Mouse (Mus musculus): ENCODE results near the gene Gm10300. TPM values are rescaled to one million over a fixed set of nuclear protein-coding genes. Genes with fewer than 3 reads are reported as not detected.

Gene Gm10300
- total RNA-seq, 2 experiments from 2014 or later: not detected

GRCm38 (mm10) chr4:132079555-132080275 is 5.2 kb downstream of the Gm10300 start:
- DNase-seq: peak; percentile 44 to 68

DNA sequence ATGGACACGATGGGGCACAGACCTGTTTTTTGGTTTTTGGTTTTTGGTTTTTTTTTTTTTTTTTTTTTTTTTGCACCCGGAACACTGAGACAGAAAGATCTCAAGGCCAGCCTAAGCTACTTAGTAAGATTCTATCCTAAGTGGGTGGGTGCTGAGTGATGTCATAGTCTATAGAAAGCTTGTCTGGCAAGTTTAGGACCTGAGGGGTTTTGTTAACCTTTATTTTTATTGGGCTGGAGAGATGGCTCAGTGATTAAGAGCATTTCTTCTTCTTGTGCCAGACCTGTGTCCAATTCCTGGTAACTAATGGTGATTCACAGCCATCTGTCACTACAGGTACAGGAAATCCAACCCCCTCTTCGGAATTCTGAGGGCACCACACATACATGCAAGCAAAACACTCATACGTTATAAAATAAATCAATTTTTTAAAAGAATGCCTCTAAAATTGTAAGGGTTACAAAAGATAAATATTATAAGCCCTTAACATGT is 6.0 kb downstream of the Gm10300 start:
- no peak for DNase-seq

GRCm38 (mm10) chr4:132085114-132085513 is 10.6 kb downstream of the Gm10300 start:
- no peak for DNase-seq

GRCm38 (mm10) chr4:132088921-132089320 is 14.4 kb downstream of the Gm10300 start:
- peak; percentile 28 to 54 for DNase-seq

- DNase-seq: no peak
These were observed 18.6 kb downstream of the Gm10300 start for GRCm38 (mm10) chr4:132093136-132093535.

GRCm38 (mm10) chr4:132093928-132094327 is 19.4 kb downstream of the Gm10300 start:
- DNase-seq: no peak

DNA sequence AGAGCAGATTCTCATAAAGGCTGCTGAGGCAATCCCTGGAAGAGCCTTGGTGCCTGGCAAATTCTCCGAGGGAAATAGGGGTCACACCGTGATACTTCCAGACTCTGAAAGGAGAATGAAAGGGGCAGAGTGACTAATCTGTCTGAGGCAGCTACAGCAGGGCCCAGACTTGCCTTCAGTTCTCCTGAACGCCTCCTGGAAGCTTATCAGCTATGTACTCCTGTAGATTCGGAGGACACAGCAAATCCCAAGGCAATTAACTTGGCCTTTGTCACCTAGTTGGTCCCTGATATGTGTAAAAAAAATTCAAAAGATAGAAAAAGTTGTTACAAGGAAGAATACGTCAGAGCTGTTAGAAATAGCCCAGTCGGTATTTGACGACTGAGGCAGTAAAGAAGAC is 20.5 kb downstream of the Gm10300 start:
- no peak for DNase-seq

GRCm38 (mm10) chr4:132099548-132099947 is 25.1 kb downstream of the Gm10300 start:
- DNase-seq: peak in 1 of 2 experiments; percentile 24

DNA sequence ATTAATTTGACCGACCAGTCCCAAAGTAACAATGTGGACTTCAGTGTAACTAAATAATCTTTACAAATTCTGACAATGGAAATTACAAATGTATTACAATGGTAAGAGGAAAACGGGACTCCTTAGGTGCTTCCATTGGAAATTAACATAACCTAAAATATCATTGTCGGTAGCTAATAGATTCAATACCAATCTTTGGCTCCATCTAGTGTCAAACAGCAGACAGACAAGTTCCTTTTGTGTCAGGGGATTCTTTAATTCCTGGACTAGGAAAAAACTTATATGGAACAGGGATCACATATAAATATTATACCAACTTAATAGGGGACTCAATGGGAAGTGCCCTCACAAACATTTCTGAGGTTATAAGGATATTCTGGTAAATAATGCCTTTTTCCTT is 26.7 kb downstream of the Gm10300 start:
- no peak for DNase-seq

DNA sequence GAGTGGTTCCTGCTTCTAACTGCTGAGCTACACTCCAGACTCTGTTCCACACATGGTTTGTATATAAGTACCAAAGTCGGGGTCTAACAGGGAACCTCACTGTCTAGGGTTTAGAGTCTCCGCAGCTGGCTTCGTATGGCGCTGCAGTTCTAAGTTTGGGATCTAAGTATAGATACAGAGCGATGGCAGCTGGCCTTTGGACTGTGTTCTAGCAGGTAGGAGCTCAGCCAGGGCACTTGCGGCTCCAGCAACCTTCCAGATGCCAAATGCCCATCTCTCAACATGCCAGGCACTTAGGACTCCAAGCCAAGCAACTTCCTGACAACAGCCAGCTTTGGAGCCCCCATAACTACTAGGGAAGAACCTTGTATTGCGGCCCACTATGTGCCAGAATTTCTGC is 33.7 kb downstream of the Gm10300 start:
- no peak for DNase-seq

- DNase-seq: no peak
These were observed 36.7 kb downstream of the Gm10300 start for GRCm38 (mm10) chr4:132111227-132111626.

- no peak for DNase-seq
These were observed 39.1 kb downstream of the Gm10300 start for GRCm38 (mm10) chr4:132113411-132114095.

- DNase-seq: no peak
These were observed 41.8 kb downstream of the Gm10300 start for GRCm38 (mm10) chr4:132116315-132116714.

DNA sequence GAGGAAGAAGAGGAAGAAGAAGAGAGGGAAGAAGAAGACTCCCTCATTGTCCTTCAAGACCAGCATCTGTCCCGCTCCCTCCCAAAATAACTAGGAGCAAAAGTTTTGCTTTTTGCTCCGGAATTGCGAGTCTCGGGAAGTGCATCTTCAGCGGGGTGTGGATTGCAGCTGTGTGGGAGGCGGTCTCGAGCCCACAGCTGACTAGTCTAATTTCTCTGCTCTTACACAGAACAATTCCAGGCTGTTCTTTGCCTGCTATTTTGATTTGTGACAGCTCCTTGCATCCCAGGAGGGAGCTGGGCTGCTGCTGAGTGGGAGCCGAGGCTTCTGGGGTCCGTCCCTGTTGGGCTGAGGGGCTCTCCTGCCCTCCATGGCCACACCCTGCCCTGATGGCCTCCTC is 45.1 kb downstream of the Gm10300 start:
- no peak for DNase-seq

DNA sequence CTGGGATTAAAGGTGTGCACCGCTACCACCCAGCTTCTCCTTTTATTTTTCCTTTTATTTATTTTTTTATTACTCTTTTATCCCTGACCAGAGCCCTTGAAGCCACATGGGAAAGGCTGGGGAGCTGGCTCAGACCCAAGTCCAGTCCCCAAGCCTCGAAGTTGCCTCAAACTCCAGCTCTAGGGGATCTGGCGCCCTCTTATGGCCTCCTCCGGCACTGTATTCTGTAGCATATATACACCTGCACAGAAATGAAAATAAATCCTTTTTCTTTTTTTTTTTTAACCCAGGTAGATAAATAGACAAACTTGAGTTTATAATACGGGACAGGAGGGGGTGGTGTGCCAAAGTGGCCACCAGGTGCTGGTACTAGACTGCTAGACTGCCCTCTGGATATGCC is 47.2 kb downstream of the Gm10300 start:
- no peak for DNase-seq

GRCm38 (mm10) chr4:132123166-132123565 is 48.7 kb downstream of the Gm10300 start:
- no peak for DNase-seq

Other genes starting within 250 kb of the Gm10300 start
- 100 to 1,000 TPM in 1 of 2 experiments, 10 to 100 TPM in 1; 89.3 to 104 TPM for gene Ptpru, start 236.4 kb upstream of the Gm10300 start, total RNA-seq (2021)
- 10 to 100 TPM; 29.9 to 34.9 TPM for gene Mecr, start 231.2 kb upstream of the Gm10300 start, total RNA-seq (2021)
- gene Srsf4, start 201.1 kb upstream of the Gm10300 start, total RNA-seq (2021): 10 to 100 TPM; 67.8 to 74.8 TPM
- 1 to 10 TPM; 1.1 to 2.6 TPM for gene Tmem200b, start 152.9 kb upstream of the Gm10300 start, total RNA-seq (2021)
- 10 to 100 TPM; 16.9 to 23.7 TPM for gene Epb41, start 624 bp downstream of the Gm10300 start, total RNA-seq (2021)
- 10 to 100 TPM; 10.7 to 11.3 TPM for gene Oprd1, start 69.8 kb downstream of the Gm10300 start, total RNA-seq (2021)
- gene Ythdf2, start 137.6 kb downstream of the Gm10300 start, total RNA-seq (2021): 10 to 100 TPM; 43.8 to 47.7 TPM
- 10 to 100 TPM; 21.3 to 24.7 TPM for gene Gmeb1, start 186.9 kb downstream of the Gm10300 start, total RNA-seq (2021)
- 10 to 100 TPM; 23.6 to 23.7 TPM for gene Taf12, start 199.7 kb downstream of the Gm10300 start, total RNA-seq (2021)
- 1 to 10 TPM; 1.2 to 2.6 TPM for gene Rab42, start 228.7 kb downstream of the Gm10300 start, total RNA-seq (2021)

Data from layer of hippocampus, postnatal 36 days (tissue).